7 mouse cellular contexts compared by ENCODE assay signal in genomic region chr3:31149706-31150105, GRCm38 (mm10). TPM values are rescaled to one million over a fixed set of nuclear protein-coding genes. Genes with fewer than 3 reads are reported as not detected.
DNase-seq lines count a peak whose midpoint lies in the region; ATAC-seq and TF ChIP-seq lines count a peak whose summit lies in the region.

Cldn11 (plus strand) TSS chr3:31149920.

- no peak within 1 kb of the TSS for H3K27ac ChIP-seq in thymus, adult 2 months (ENCODE audit: control insufficient read depth, insufficient read depth, low read length)
- H3K27ac ChIP-seq in embryonic facial prominence, embryonic 12.5 days = no peak within 1 kb of the TSS
- H3K27ac ChIP-seq in hindbrain, postnatal 0 days = no peak within 1 kb of the TSS
- H3K27ac ChIP-seq in limb, embryonic 11.5 days (replicated peaks; ENCODE audit: low read depth, low read length) = no peak within 1 kb of the TSS
- H3K27ac ChIP-seq in midbrain, embryonic 13.5 days = no peak within 1 kb of the TSS

- no peaks in the 10 kb centered on the region for H3K9me3 ChIP-seq in embryonic facial prominence, embryonic 12.5 days
- H3K9me3 ChIP-seq in hindbrain, postnatal 0 days (ENCODE audit: low read length) = no peaks in the 10 kb centered on the region
- no peaks in the 10 kb centered on the region for H3K9me3 ChIP-seq in limb, embryonic 11.5 days (ENCODE audit: control insufficient read depth, low read length)
- no peaks in the 10 kb centered on the region for H3K9me3 ChIP-seq in midbrain, embryonic 13.5 days

- H3K27me3 ChIP-seq in thymus, adult 2 months (ENCODE audit: control insufficient read depth, insufficient read depth, low read length) = peaks cover 7% of the 10 kb centered on the region; the same call in 1 of the 2 replicates
- peaks cover 13% of the 10 kb centered on the region for H3K27me3 ChIP-seq in embryonic facial prominence, embryonic 12.5 days
- H3K27me3 ChIP-seq in hindbrain, postnatal 0 days (ENCODE audit: insufficient read depth, low read length) = 0 out of 2 replicates have a peak, but pooled peaks cover 8% of the 10 kb centered on the region
- 0 out of 2 replicates have a peak, but pooled peaks cover 7% of the 10 kb centered on the region for H3K27me3 ChIP-seq in limb, embryonic 11.5 days (ENCODE audit: control insufficient read depth, insufficient read depth, low read length)
- H3K27me3 ChIP-seq in midbrain, embryonic 13.5 days = peaks cover 35% of the 10 kb centered on the region

- peak within 1 kb of the TSS; percentile 82 for H3K4me2 ChIP-seq in embryonic facial prominence, embryonic 12.5 days (replicated peaks)
- H3K4me2 ChIP-seq in hindbrain, postnatal 0 days (ENCODE audit: low read depth, low read length) = peak within 1 kb of the TSS; percentile 96
- peak within 1 kb of the TSS; percentile 67 for H3K4me2 ChIP-seq in limb, embryonic 11.5 days (ENCODE audit: low read depth, severe bottlenecking)
- peak within 1 kb of the TSS; percentile 92 for H3K4me2 ChIP-seq in midbrain, embryonic 13.5 days (replicated peaks)

- no peak for TF ChIP-seq POLR2A in thymus, adult 2 months (IDR thresholded peaks at IDR 0.05; ENCODE audit: control insufficient read depth, extremely low read depth, insufficient read depth, low read length, poor library complexity)

- H3K9ac ChIP-seq in embryonic facial prominence, embryonic 12.5 days = peak within 1 kb of the TSS; percentile 32; the same call in 1 of the 2 replicates
- H3K9ac ChIP-seq in hindbrain, postnatal 0 days (replicated peaks; ENCODE audit: low read length) = peak within 1 kb of the TSS; percentile 30; the same call in 1 of the 2 replicates
- no peak within 1 kb of the TSS for H3K9ac ChIP-seq in limb, embryonic 11.5 days (ENCODE audit: low read length)
- peak within 1 kb of the TSS; percentile 63; the same call in 1 of the 2 replicates for H3K9ac ChIP-seq in midbrain, embryonic 13.5 days (replicated peaks)

- no peak within 1 kb of the TSS for H3K4me3 ChIP-seq in thymus, adult 2 months (ENCODE audit: control insufficient read depth, insufficient read depth, low read length)
- H3K4me3 ChIP-seq in embryonic facial prominence, embryonic 12.5 days = peak within 1 kb of the TSS; percentile 42
- peak within 1 kb of the TSS; percentile 47 for H3K4me3 ChIP-seq in hindbrain, postnatal 0 days (ENCODE audit: low read length)
- peak within 1 kb of the TSS; percentile 24 for H3K4me3 ChIP-seq in limb, embryonic 11.5 days (ENCODE audit: low read depth, low read length)
- peak within 1 kb of the TSS; percentile 47 for H3K4me3 ChIP-seq in midbrain, embryonic 13.5 days (replicated peaks)

- no peaks in the 10 kb centered on the region for H3K36me3 ChIP-seq in thymus, adult 2 months (ENCODE audit: control insufficient read depth, insufficient read depth, low read length)
- H3K36me3 ChIP-seq in embryonic facial prominence, embryonic 12.5 days = no peaks in the 10 kb centered on the region
- H3K36me3 ChIP-seq in hindbrain, postnatal 0 days (ENCODE audit: insufficient read depth, low read length) = no peaks in the 10 kb centered on the region
- no peaks in the 10 kb centered on the region for H3K36me3 ChIP-seq in limb, embryonic 11.5 days (ENCODE audit: control insufficient read depth, insufficient read depth, low read length)
- no peaks in the 10 kb centered on the region for H3K36me3 ChIP-seq in midbrain, embryonic 13.5 days

- peak; percentile 23 for DNase-seq in thymus, adult 2 months
- DNase-seq in thymus, adult 18-20 months = no peak
- DNase-seq in hindbrain, postnatal 0 days (ENCODE audit: low spot score) = peak; percentile 74
- DNase-seq in limb, embryonic 11.5 days (ENCODE audit: low spot score) = peak; percentile 83
- DNase-seq in thymus, postnatal 4 days = peak; percentile 64

- ATAC-seq in embryonic facial prominence, embryonic 12.5 days (ENCODE audit: insufficient number of reproducible peaks, insufficient read depth, low FRiP score, low TSS enrichment) = peak; percentile 71
- peak; percentile 73 for ATAC-seq in hindbrain, postnatal 0 days
- ATAC-seq in limb, embryonic 11.5 days (ENCODE audit: insufficient number of reproducible peaks, low FRiP score, low TSS enrichment, low read depth) = peak; percentile 75; the same call in 1 of the 2 replicates
- peak; percentile 88 for ATAC-seq in midbrain, embryonic 13.5 days

- TF ChIP-seq CTCF in thymus, adult 2 months (IDR thresholded peaks at IDR 0.05; ENCODE audit: borderline replicate concordance, control insufficient read depth, extremely low read depth, insufficient read depth, low read length, poor library complexity) = no peak
- no peak for TF ChIP-seq CTCF in hindbrain, postnatal 0 days (IDR thresholded peaks at IDR 0.05; ENCODE audit: low read depth)

- peaks cover 10% of the 10 kb centered on the region; the same call in 1 of the 2 replicates for H3K4me1 ChIP-seq in thymus, adult 2 months (replicated peaks; ENCODE audit: control insufficient read depth, insufficient read depth, low read length)
- 0 out of 2 replicates have a peak, but pooled peaks cover 6% of the 10 kb centered on the region for H3K4me1 ChIP-seq in embryonic facial prominence, embryonic 12.5 days
- H3K4me1 ChIP-seq in hindbrain, postnatal 0 days (ENCODE audit: insufficient read depth, low read length) = peaks cover 3% of the 10 kb centered on the region; the same call in 1 of the 2 replicates
- H3K4me1 ChIP-seq in limb, embryonic 11.5 days (ENCODE audit: control insufficient read depth, insufficient read depth, low read length) = peaks cover 4% of the 10 kb centered on the region; the same call in 1 of the 2 replicates
- H3K4me1 ChIP-seq in midbrain, embryonic 13.5 days (replicated peaks) = peaks cover 14% of the 10 kb centered on the region

- 2% methylated on average over 31 of the region's 33 CpGs for WGBS in thymus, adult 2 months
- under 1% methylated on average over 33 of the region's 33 CpGs for WGBS in embryonic facial prominence, embryonic 12.5 days
- WGBS in hindbrain, postnatal 0 days = under 1% methylated on average over 33 of the region's 33 CpGs
- under 1% methylated on average over 33 of the region's 33 CpGs for WGBS in limb, embryonic 11.5 days
- 1% methylated on average over 26 of the region's 33 CpGs for WGBS in midbrain, embryonic 13.5 days

RNA-seq across cellular contexts. Expression of gene Cldn11, which starts in this region (rescaled TPM):
- polyA plus RNA-seq in thymus, adult 2 months (2012; rRNA removed) = 1.5 TPM in 2 replicates
- 32.1 and 38.7 TPM in 2 replicates for polyA plus RNA-seq in embryonic facial prominence, embryonic 12.5 days (2016; fragmentation: Nextera tagmentation; extraction: Ambion mirVana)
- total RNA-seq in hindbrain, postnatal 0 days (2014; rRNA removed) = 61.8 and 80.1 TPM in 2 replicates
- 71.0 and 76.7 TPM in 2 replicates for polyA plus RNA-seq in hindbrain, postnatal 0 days (2015; fragmentation: Nextera tagmentation; extraction: Ambion mirVana)
- polyA plus RNA-seq in limb, embryonic 11.5 days (2014; fragmentation: Nextera tagmentation; extraction: Ambion mirVana) = 4.5 and 4.9 TPM in 2 replicates
- 43.4 and 47.0 TPM in 2 replicates for polyA plus RNA-seq in midbrain, embryonic 13.5 days (2015; fragmentation: Nextera tagmentation; extraction: Ambion mirVana)

Comparison
In these comparisons a context has a peak if more than half of its experiments do, and no peak if none do; other contexts are left out.
1. DNase-seq: peak in thymus, adult 2 months (single experiment), hindbrain, postnatal 0 days (single experiment), limb, embryonic 11.5 days (single experiment) and thymus, postnatal 4 days (single experiment); none in thymus, adult 18-20 months (0 of 2).
2. Peak in every context shown above with its lines, with median percentiles within 50 percentile points of each other: ATAC-seq and H3K4me2 ChIP-seq.